Mouse (Mus musculus) forebrain, embryonic 15.5 days (tissue): ENCODE data around the gene Ears2. TPM values are rescaled to one million over a fixed set of nuclear protein-coding genes. Genes with fewer than 3 reads are reported as not detected.

Experiments used
- ATAC-seq: fragments of 200-750 bp; cut with Nextera tagmentation; replicated peaks from 2 replicates; pipeline ENCODE4 v1.8.0; 2017; ENCODE audit warnings: mild to moderate bottlenecking, moderate TSS enrichment, moderate library complexity
- H3K27ac ChIP-seq: fragments of 300-500 bp; sonication (generic); replicated peaks from 2 replicates; pipeline ENCODE4 v1.5.1; 2015; ENCODE audit warnings: mild to moderate bottlenecking, inconsistent platforms
- H3K27me3 ChIP-seq: fragments of 300-500 bp; sonication (generic); 2 replicates; pipeline ENCODE4 v1.6.1; 2015; ENCODE audit warnings: inconsistent platforms
- H3K36me3 ChIP-seq: fragments of 300-500 bp; sonication (generic); 2 replicates; pipeline ENCODE4 v1.6.1; 2015; ENCODE audit warnings: mild to moderate bottlenecking, inconsistent platforms
- H3K4me1 ChIP-seq: fragments of 300-500 bp; sonication (generic); 2 replicates; pipeline ENCODE4 v1.6.1; 2015; ENCODE audit warnings: inconsistent platforms
- H3K4me2 ChIP-seq: fragments of 300-500 bp; sonication (generic); replicated peaks from 2 replicates; pipeline ENCODE4 v1.6.1; 2015; ENCODE audit warnings: mild to moderate bottlenecking, inconsistent platforms
- H3K4me3 ChIP-seq: fragments of 300-500 bp; sonication (generic); 2 replicates; pipeline ENCODE4 v1.5.1; 2015; ENCODE audit warnings: mild to moderate bottlenecking, inconsistent platforms
- H3K9ac ChIP-seq: fragments of 300-500 bp; sonication (generic); replicated peaks from 2 replicates; pipeline ENCODE4 v1.6.1; 2015; ENCODE audit warnings: mild to moderate bottlenecking, inconsistent platforms
- H3K9me3 ChIP-seq: fragments of 300-500 bp; sonication (generic); 2 replicates; pipeline ENCODE4 v1.6.1; 2016; ENCODE audit warnings: inconsistent platforms
- WGBS: fragments of 180-500 bp; shearing (Covaris S2); methylation state at CpG from one replicate; pipeline ENCODE4 v1.1.7; 2015; ENCODE audit warnings: mixed read lengths; 5-methylcytosine and 5-hydroxymethylcytosine counted together
- polyA plus RNA-seq: library from polyadenylated mRNA; unstranded; fragments of >200 nt; fragmentation: Nextera tagmentation; extraction: Ambion mirVana; gene quantifications from 2 replicates; pipeline ENCODE4 v1.2.1, GENCODE M21; 2015

The Ears2 gene
- polyA plus RNA-seq, 1 experiment from 2014 or later = 11.6 TPM

GRCm38 (mm10) chr7:122033371-122033770, 33.7 kb downstream of the Ears2 start:
- Histone ChIP-seq H3K27me3 (no peaks in the 10 kb centered on the region), H3K4me3 (no peak overlapping the region), H3K9me3 (no peaks in the 10 kb centered on the region), H3K4me1 (no peaks in the 10 kb centered on the region), H3K27ac (no peak overlapping the region), H3K4me2 (no peak overlapping the region), H3K9ac (no peak overlapping the region), H3K36me3 (peaks cover 2% of the 10 kb centered on the region; the same call in 1 of the 2 replicates)
- 80% methylated on average over 3 of the region's 3 CpGs for WGBS
- ATAC-seq = no peak

DNA sequence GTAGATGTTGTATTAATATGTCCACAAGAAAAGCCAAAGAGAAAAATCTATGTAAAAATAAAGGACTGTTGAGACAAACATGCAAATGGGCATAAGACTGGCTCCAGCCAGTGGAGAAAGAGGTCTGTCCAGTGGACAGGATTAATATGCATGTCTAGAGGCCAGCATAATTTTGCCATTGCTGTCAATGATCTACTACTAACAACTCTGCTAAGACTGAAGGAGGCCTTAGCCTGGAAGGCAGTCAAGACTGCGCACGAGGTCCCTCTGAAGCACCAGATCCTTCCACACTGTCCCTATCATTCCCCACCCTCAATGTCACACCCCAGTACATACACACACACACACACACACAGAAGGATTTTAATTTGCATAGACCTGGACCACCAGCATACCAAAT, 44.9 kb downstream of the Ears2 start:
- H3K4me3 ChIP-seq = no peak overlapping the region
- peaks cover 21% of the 10 kb centered on the region for H3K4me1 ChIP-seq
- no peak overlapping the region for H3K4me2 ChIP-seq
- no peak overlapping the region for H3K9ac ChIP-seq
- no peak for ATAC-seq
- no peak overlapping the region for H3K27ac ChIP-seq
- no peaks in the 10 kb centered on the region for H3K36me3 ChIP-seq
- no peaks in the 10 kb centered on the region for H3K27me3 ChIP-seq
- H3K9me3 ChIP-seq = no peaks in the 10 kb centered on the region
- WGBS = 100% methylated on average over 2 of the region's 2 CpGs

- WGBS = 0% methylated on average over 50 of the region's 50 CpGs
- Histone ChIP-seq H3K27ac (peak within 1 kb of the TSS; percentile 88), H3K9me3 (no peaks in the 10 kb centered on the region), H3K9ac (peak within 1 kb of the TSS; percentile 88), H3K27me3 (no peaks in the 10 kb centered on the region), H3K4me3 (peak within 1 kb of the TSS; percentile 70), H3K36me3 (no peaks in the 10 kb centered on the region), H3K4me2 (peak within 1 kb of the TSS; percentile 61), H3K4me1 (peaks cover 27% of the 10 kb centered on the region)
- peak; percentile 85 for ATAC-seq
Measured at GRCm38 (mm10) chr7:122020667-122021354, 46.3 kb downstream of the Ears2 start, which contains the start of gene Gga2. TSS of gene Gga2 (minus strand) at chr7:122021222.

DNA sequence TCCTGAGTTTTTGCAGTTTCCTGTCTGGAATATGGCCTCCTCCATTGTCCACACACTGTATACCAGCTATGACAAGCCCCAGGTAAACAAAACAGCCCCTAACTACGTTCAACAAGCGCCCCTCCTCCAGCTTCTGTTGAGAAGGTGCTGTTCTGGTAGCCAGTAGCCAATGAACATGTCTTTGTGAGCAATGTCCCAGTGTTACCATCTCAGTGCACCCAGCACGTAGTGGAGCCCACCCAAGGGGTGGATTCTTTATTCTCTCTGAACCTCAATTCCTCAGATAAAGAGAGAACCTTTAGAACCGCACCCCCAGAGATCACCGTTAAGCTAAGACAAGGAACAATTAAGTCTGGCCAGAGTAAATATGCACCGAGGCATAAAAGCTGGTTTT, 46.8 kb downstream of the Ears2 start:
- Histone ChIP-seq H3K36me3 (no peaks in the 10 kb centered on the region), H3K4me3 (peak overlapping the region; percentile 70), H3K4me1 (peaks cover 33% of the 10 kb centered on the region), H3K9ac (peak overlapping the region; percentile 88), H3K4me2 (peak overlapping the region; percentile 61), H3K27me3 (no peaks in the 10 kb centered on the region), H3K9me3 (no peaks in the 10 kb centered on the region), H3K27ac (peak overlapping the region; percentile 88)
- 2% methylated on average over 6 of the region's 6 CpGs for WGBS
- peak; percentile 49 for ATAC-seq

DNA sequence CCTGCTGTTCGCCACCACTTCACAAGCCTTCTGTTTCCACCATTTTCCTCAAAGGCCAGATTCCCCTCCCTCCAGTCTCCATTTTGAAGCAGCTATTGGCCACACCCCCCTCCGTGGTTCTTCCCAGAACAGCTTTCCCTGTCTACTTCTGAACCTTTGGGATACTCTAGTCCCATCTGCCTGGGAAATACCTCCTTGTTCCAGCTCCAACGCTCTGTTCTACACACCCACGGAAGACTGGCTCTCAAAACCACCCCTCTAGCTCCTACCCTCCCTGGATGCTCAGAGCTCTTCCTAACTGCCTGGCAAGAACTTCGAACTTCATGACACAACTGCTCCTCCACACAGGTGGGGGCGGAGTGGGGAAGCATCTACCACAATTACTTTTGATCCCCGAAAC, 48.1 kb downstream of the Ears2 start:
- no peaks in the 10 kb centered on the region for H3K36me3 ChIP-seq
- H3K4me1 ChIP-seq = peaks cover 36% of the 10 kb centered on the region
- H3K9me3 ChIP-seq = no peaks in the 10 kb centered on the region
- 84% methylated on average over 7 of the region's 7 CpGs for WGBS
- H3K27me3 ChIP-seq = no peaks in the 10 kb centered on the region
- ATAC-seq = no peak
- H3K4me3 ChIP-seq = peak overlapping the region; percentile 70
- no peak overlapping the region for H3K9ac ChIP-seq
- peak overlapping the region; percentile 61 for H3K4me2 ChIP-seq
- no peak overlapping the region for H3K27ac ChIP-seq

GRCm38 (mm10) chr7:122018247-122018646, 48.8 kb downstream of the Ears2 start:
- Histone ChIP-seq H3K36me3 (no peaks in the 10 kb centered on the region), H3K27ac (no peak overlapping the region), H3K9me3 (no peaks in the 10 kb centered on the region), H3K4me1 (peaks cover 36% of the 10 kb centered on the region), H3K4me2 (peak overlapping the region; percentile 61; the same call in 1 of the 2 replicates), H3K4me3 (peak overlapping the region; percentile 70; the same call in 1 of the 2 replicates), H3K9ac (no peak overlapping the region), H3K27me3 (no peaks in the 10 kb centered on the region)
- 69% methylated on average over 3 of the region's 3 CpGs for WGBS
- no peak for ATAC-seq

GRCm38 (mm10) chr7:122015734-122016133, 51.3 kb downstream of the Ears2 start:
- H3K4me3 ChIP-seq = no peak overlapping the region
- H3K27me3 ChIP-seq = no peaks in the 10 kb centered on the region
- H3K36me3 ChIP-seq = peaks cover 18% of the 10 kb centered on the region
- no peaks in the 10 kb centered on the region for H3K9me3 ChIP-seq
- ATAC-seq = no peak
- H3K27ac ChIP-seq = no peak overlapping the region
- H3K4me1 ChIP-seq = peaks cover 36% of the 10 kb centered on the region
- 78% methylated on average over 10 of the region's 10 CpGs for WGBS
- no peak overlapping the region for H3K4me2 ChIP-seq
- no peak overlapping the region for H3K9ac ChIP-seq

- no peaks in the 10 kb centered on the region for H3K27me3 ChIP-seq
- no peak overlapping the region for H3K4me2 ChIP-seq
- no peak overlapping the region for H3K4me3 ChIP-seq
- peaks cover 36% of the 10 kb centered on the region for H3K4me1 ChIP-seq
- no peak overlapping the region for H3K9ac ChIP-seq
- 76% methylated on average over 8 of the region's 8 CpGs for WGBS
- H3K36me3 ChIP-seq = peaks cover 24% of the 10 kb centered on the region
- no peak overlapping the region for H3K27ac ChIP-seq
- H3K9me3 ChIP-seq = no peaks in the 10 kb centered on the region
- no peak for ATAC-seq
Measured at GRCm38 (mm10) chr7:122015105-122015504, 52.0 kb downstream of the Ears2 start.

DNA sequence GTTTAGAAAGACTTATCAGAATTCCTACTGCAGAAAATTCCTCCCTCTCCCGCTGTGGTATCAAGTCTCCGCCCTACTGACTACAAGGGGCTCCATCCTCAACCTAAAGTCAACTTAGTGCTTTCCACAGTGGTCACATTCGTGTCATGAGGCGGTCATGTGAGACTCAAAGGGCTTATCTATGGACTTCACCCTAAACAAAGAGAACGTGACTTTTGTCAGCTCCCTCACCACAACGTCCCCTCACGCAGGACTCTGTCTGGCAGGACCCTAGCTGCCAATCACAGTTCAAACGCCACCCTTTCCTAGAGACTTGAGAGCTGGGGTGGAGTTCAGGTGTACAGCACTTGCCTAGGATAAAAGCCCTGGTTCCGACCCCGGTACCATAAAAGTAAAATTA, 54.1 kb downstream of the Ears2 start:
- H3K9me3 ChIP-seq = no peaks in the 10 kb centered on the region
- H3K27me3 ChIP-seq = no peaks in the 10 kb centered on the region
- H3K4me3 ChIP-seq = no peak overlapping the region
- H3K9ac ChIP-seq = no peak overlapping the region
- 93% methylated on average over 10 of the region's 10 CpGs for WGBS
- peaks cover 43% of the 10 kb centered on the region for H3K36me3 ChIP-seq
- peaks cover 17% of the 10 kb centered on the region for H3K4me1 ChIP-seq
- H3K27ac ChIP-seq = no peak overlapping the region
- ATAC-seq = no peak
- no peak overlapping the region for H3K4me2 ChIP-seq

GRCm38 (mm10) chr7:122012370-122012769, 54.7 kb downstream of the Ears2 start:
- peaks cover 17% of the 10 kb centered on the region for H3K4me1 ChIP-seq
- no peak for ATAC-seq
- WGBS = 94% methylated on average over 4 of the region's 4 CpGs
- H3K9me3 ChIP-seq = no peaks in the 10 kb centered on the region
- H3K27me3 ChIP-seq = no peaks in the 10 kb centered on the region
- H3K27ac ChIP-seq = no peak overlapping the region
- H3K4me2 ChIP-seq = no peak overlapping the region
- peaks cover 49% of the 10 kb centered on the region for H3K36me3 ChIP-seq
- H3K4me3 ChIP-seq = no peak overlapping the region
- H3K9ac ChIP-seq = no peak overlapping the region

GRCm38 (mm10) chr7:122000396-122000795, 66.7 kb downstream of the Ears2 start:
- Histone ChIP-seq H3K4me2 (no peak overlapping the region), H3K36me3 (peaks cover 88% of the 10 kb centered on the region), H3K4me3 (no peak overlapping the region), H3K9me3 (no peaks in the 10 kb centered on the region), H3K27ac (no peak overlapping the region), H3K27me3 (no peaks in the 10 kb centered on the region), H3K4me1 (no peaks in the 10 kb centered on the region), H3K9ac (no peak overlapping the region)
- no peak for ATAC-seq
- WGBS = 85% methylated on average over 8 of the region's 8 CpGs

GRCm38 (mm10) chr7:121995961-121996360, 71.1 kb downstream of the Ears2 start:
- H3K9me3 ChIP-seq = no peaks in the 10 kb centered on the region
- no peak for ATAC-seq
- 91% methylated on average over 5 of the region's 5 CpGs for WGBS
- no peaks in the 10 kb centered on the region for H3K27me3 ChIP-seq
- no peaks in the 10 kb centered on the region for H3K4me1 ChIP-seq
- no peak overlapping the region for H3K27ac ChIP-seq
- H3K4me2 ChIP-seq = no peak overlapping the region
- no peak overlapping the region for H3K4me3 ChIP-seq
- peaks cover 93% of the 10 kb centered on the region for H3K36me3 ChIP-seq
- H3K9ac ChIP-seq = no peak overlapping the region
